Mouse (Mus musculus): ENCODE results near the gene Haspin.

GRCm38 (mm10) chr11:73137116-73137515 lies 978 bp downstream of the Haspin start:
- TF ChIP-seq CTCF (IDR thresholded peaks at IDR 0.05; ENCODE audit: low read depth, low read length) (no peak), POLR2A (IDR thresholded peaks at IDR 0.05; ENCODE audit: insufficient read depth, low read length) (no peak), EP300 (IDR thresholded peaks at IDR 0.05; ENCODE audit: insufficient read depth, low read depth, low read length) (no peak)
